Mouse (Mus musculus) macrophage (primary cell): Measurements from ENCODE around the gene Rnf157. TPM values are rescaled to one million over a fixed set of nuclear protein-coding genes. Genes with fewer than 3 reads are reported as not detected.
"Not testable (repeated sequence)": the region's sequence is repeated elsewhere in the genome, so short reads cannot be mapped to it uniquely, and the experiment has no call there.

ENCODE experiments used
- H3K27ac ChIP-seq: fragments of 350-480 bp; formaldehyde crosslinking; 2 replicates; pipeline ENCODE4 v1.9.0; 2021
- H3K36me3 ChIP-seq: fragments of 350-480 bp; formaldehyde crosslinking; 2 replicates; pipeline ENCODE4 v1.9.0; 2021; ENCODE audit errors: inconsistent target
- H3K4me3 ChIP-seq: fragments of 350-480 bp; formaldehyde crosslinking; 2 replicates; pipeline ENCODE4 v1.9.0; 2021; ENCODE audit errors: inconsistent target
- H3K79me2 ChIP-seq: fragments of 350-480 bp; formaldehyde crosslinking; 2 replicates; pipeline ENCODE4 v1.9.0; 2021; ENCODE audit errors: inconsistent target
- WGBS: methylation state at CpG from one replicate; pipeline ENCODE4 v1.1.7; 2026; ENCODE audit warnings: inconsistent platforms; ENCODE audit not compliant: missing documents; 5-methylcytosine and 5-hydroxymethylcytosine counted together
- polyA plus RNA-seq: library from polyadenylated mRNA; stranded (reverse); fragments of 250-400 nt; gene quantifications from 3 replicates; pipeline ENCODE4 v1.2.4, GENCODE M21; 2018; ENCODE audit warnings: inconsistent platforms

The Rnf157 gene
- polyA plus RNA-seq, 1 experiment from 2014 or later, result 14.0 TPM

GRCm38 (mm10) chr11:116365432-116365831, 47.4 kb downstream of the Rnf157 start:
- H3K36me3 ChIP-seq, result no peaks in the 10 kb centered on the region
- H3K4me3 ChIP-seq, result no peak overlapping the region
- no peak overlapping the region for H3K27ac ChIP-seq
- H3K79me2 ChIP-seq, result no peaks in the 10 kb centered on the region
- 96% methylated on average over 12 of the region's 13 CpGs for WGBS

- Histone ChIP-seq H3K27ac (no peak overlapping the region), H3K4me3 (no peak overlapping the region), H3K79me2 (no peaks in the 10 kb centered on the region), H3K36me3 (peaks cover 17% of the 10 kb centered on the region; the same call in 1 of the 2 replicates)
- WGBS, result 96% methylated on average over 11 of the region's 11 CpGs
Measured at GRCm38 (mm10) chr11:116362015-116362414, 50.8 kb downstream of the Rnf157 start.

- peaks cover 17% of the 10 kb centered on the region; the same call in 1 of the 2 replicates for H3K36me3 ChIP-seq
- H3K27ac ChIP-seq, H3K4me3 ChIP-seq, H3K79me2 ChIP-seq: not testable (repeated sequence)
- 93% methylated on average over 5 of the region's 5 CpGs for WGBS
Measured at GRCm38 (mm10) chr11:116360915-116361314, 51.9 kb downstream of the Rnf157 start.

GRCm38 (mm10) chr11:116359652-116360051, 53.2 kb downstream of the Rnf157 start:
- H3K36me3 ChIP-seq, result peaks cover 28% of the 10 kb centered on the region; the same call in 1 of the 2 replicates
- H3K4me3 ChIP-seq, result no peak overlapping the region
- no peaks in the 10 kb centered on the region for H3K79me2 ChIP-seq
- no peak overlapping the region for H3K27ac ChIP-seq
- WGBS, result 97% methylated on average over 9 of the region's 12 CpGs

- Histone ChIP-seq H3K79me2 (no peaks in the 10 kb centered on the region), H3K36me3 (peaks cover 32% of the 10 kb centered on the region; the same call in 1 of the 2 replicates), H3K27ac (no peak overlapping the region), H3K4me3 (no peak overlapping the region)
- WGBS, result 91% methylated on average over 13 of the region's 15 CpGs
Measured at GRCm38 (mm10) chr11:116358926-116359637, 53.8 kb downstream of the Rnf157 start.

- WGBS, result 97% methylated on average over 16 of the region's 17 CpGs
- Histone ChIP-seq H3K36me3 (peaks cover 33% of the 10 kb centered on the region; the same call in 1 of the 2 replicates), H3K4me3 (no peak overlapping the region), H3K27ac (no peak overlapping the region), H3K79me2 (no peaks in the 10 kb centered on the region)
Measured at GRCm38 (mm10) chr11:116354521-116354920, 58.3 kb downstream of the Rnf157 start.

- Histone ChIP-seq H3K27ac (no peak overlapping the region), H3K36me3 (peaks cover 23% of the 10 kb centered on the region; the same call in 1 of the 2 replicates), H3K4me3 (no peak overlapping the region), H3K79me2 (no peaks in the 10 kb centered on the region)
- 92% methylated on average over 8 of the region's 8 CpGs for WGBS
Measured at GRCm38 (mm10) chr11:116353535-116353934, 59.3 kb downstream of the Rnf157 start.

- Histone ChIP-seq H3K4me3 (no peak overlapping the region), H3K27ac (no peak overlapping the region), H3K36me3 (peaks cover 21% of the 10 kb centered on the region; the same call in 1 of the 2 replicates), H3K79me2 (no peaks in the 10 kb centered on the region)
- 97% methylated on average over 5 of the region's 5 CpGs for WGBS
Measured at GRCm38 (mm10) chr11:116351294-116351693, 61.5 kb downstream of the Rnf157 start.

- no peak overlapping the region for H3K4me3 ChIP-seq
- H3K36me3 ChIP-seq, result peaks cover 10% of the 10 kb centered on the region
- WGBS, result 100% methylated on average over 5 of the region's 5 CpGs
- no peaks in the 10 kb centered on the region for H3K79me2 ChIP-seq
- H3K27ac ChIP-seq, result no peak overlapping the region
Measured at GRCm38 (mm10) chr11:116347955-116348354, 64.9 kb downstream of the Rnf157 start.

GRCm38 (mm10) chr11:116347012-116347411, 65.8 kb downstream of the Rnf157 start:
- Histone ChIP-seq H3K4me3 (no peak overlapping the region), H3K27ac (no peak overlapping the region), H3K79me2 (no peaks in the 10 kb centered on the region), H3K36me3 (peaks cover 10% of the 10 kb centered on the region)
- WGBS, result 95% methylated on average over 7 of the region's 7 CpGs

GRCm38 (mm10) chr11:116342069-116342791, 70.6 kb downstream of the Rnf157 start:
- WGBS, result 93% methylated on average over 25 of the region's 25 CpGs
- Histone ChIP-seq H3K36me3 (peaks cover 8% of the 10 kb centered on the region), H3K27ac (no peak overlapping the region), H3K4me3 (no peak overlapping the region), H3K79me2 (no peaks in the 10 kb centered on the region)

GRCm38 (mm10) chr11:116337531-116337930, 75.3 kb downstream of the Rnf157 start:
- H3K79me2 ChIP-seq, result no peaks in the 10 kb centered on the region
- 56% methylated on average over 6 of the region's 6 CpGs for WGBS
- H3K36me3 ChIP-seq, result no peaks in the 10 kb centered on the region
- H3K27ac ChIP-seq, result no peak overlapping the region
- H3K4me3 ChIP-seq, result no peak overlapping the region

GRCm38 (mm10) chr11:116337000-116337399, 75.8 kb downstream of the Rnf157 start:
- Histone ChIP-seq H3K36me3 (no peaks in the 10 kb centered on the region), H3K4me3 (no peak overlapping the region), H3K79me2 (no peaks in the 10 kb centered on the region), H3K27ac (no peak overlapping the region)
- 40% methylated on average over 12 of the region's 12 CpGs for WGBS

GRCm38 (mm10) chr11:116336393-116336792, 76.4 kb downstream of the Rnf157 start:
- H3K27ac ChIP-seq, result no peak overlapping the region
- H3K36me3 ChIP-seq, result no peaks in the 10 kb centered on the region
- H3K79me2 ChIP-seq, result no peaks in the 10 kb centered on the region
- WGBS, result 98% methylated on average over 4 of the region's 4 CpGs
- no peak overlapping the region for H3K4me3 ChIP-seq
